Mouse (Mus musculus) heart, embryonic 11.5 days (tissue): Measurements from ENCODE around the gene Xxylt1. TPM values are rescaled to one million over a fixed set of nuclear protein-coding genes. Genes with fewer than 3 reads are reported as not detected.

Source experiments
- ATAC-seq: fragments of 200-750 bp; cut with Nextera tagmentation; replicated peaks from 2 replicates; pipeline ENCODE4 v1.8.0; 2017; ENCODE audit warnings: moderate library complexity; ENCODE audit not compliant: insufficient number of reproducible peaks, low FRiP score, low TSS enrichment
- H3K27ac ChIP-seq: fragments of 300-500 bp; sonication (generic); 2 replicates; pipeline ENCODE4 v1.5.1; 2014; ENCODE audit warnings: mild to moderate bottlenecking, low read depth, low read length
- H3K27me3 ChIP-seq: fragments of 300-500 bp; sonication (generic); 2 replicates; pipeline ENCODE4 v1.6.1; 2014; ENCODE audit warnings: mild to moderate bottlenecking, low read length, mixed read lengths; ENCODE audit not compliant: control insufficient read depth, insufficient read depth
- H3K36me3 ChIP-seq: fragments of 300-500 bp; sonication (generic); 2 replicates; pipeline ENCODE4 v1.6.1; 2014; ENCODE audit warnings: mild to moderate bottlenecking, low read length, moderate library complexity, mixed read lengths; ENCODE audit not compliant: control insufficient read depth, insufficient read depth
- H3K4me1 ChIP-seq: fragments of 300-500 bp; sonication (generic); 2 replicates; pipeline ENCODE4 v1.6.1; 2014; ENCODE audit warnings: low read length; ENCODE audit not compliant: control insufficient read depth, insufficient read depth
- H3K4me2 ChIP-seq: fragments of 300-500 bp; sonication (generic); 2 replicates; pipeline ENCODE4 v1.6.1; 2014; ENCODE audit warnings: mild to moderate bottlenecking, moderate library complexity
- H3K4me3 ChIP-seq: fragments of 300-500 bp; sonication (generic); 2 replicates; pipeline ENCODE4 v1.5.1; 2014; ENCODE audit warnings: low read depth, low read length
- H3K9ac ChIP-seq: fragments of 300-500 bp; sonication (generic); 2 replicates; pipeline ENCODE4 v1.6.1; 2014; ENCODE audit warnings: mild to moderate bottlenecking, low read depth, low read length, moderate library complexity
- H3K9me3 ChIP-seq: fragments of 300-500 bp; sonication (generic); replicated peaks from 2 replicates; pipeline ENCODE4 v1.6.1; 2016; ENCODE audit warnings: low read length; ENCODE audit not compliant: control insufficient read depth
- WGBS: fragments of 180-500 bp; shearing (Covaris S2); extraction: QIAGEN DNeasy Blood & Tissue Kit; methylation state at CpG from one replicate; pipeline ENCODE4 v1.1.7; 2014; ENCODE audit not compliant: insufficient replicate concordance; 5-methylcytosine and 5-hydroxymethylcytosine counted together
- polyA plus RNA-seq: library from polyadenylated mRNA; unstranded; fragments of >200 nt; fragmentation: Nextera tagmentation; extraction: Ambion mirVana; gene quantifications from 2 replicates; pipeline ENCODE4 v1.2.1, GENCODE M21; 2014

The Xxylt1 gene
- polyA plus RNA-seq, 1 experiment from 2014 or later, result 10.3 TPM

GRCm38 (mm10) chr16:30961176-30961575 lies 120.1 kb downstream of the Xxylt1 start:
- Histone ChIP-seq H3K36me3 (no peaks in the 10 kb centered on the region), H3K4me3 (no peak overlapping the region), H3K9ac (no peak overlapping the region), H3K27ac (no peak overlapping the region), H3K9me3 (no peaks in the 10 kb centered on the region), H3K4me2 (no peak overlapping the region), H3K27me3 (no peaks in the 10 kb centered on the region), H3K4me1 (peaks cover 14% of the 10 kb centered on the region)
- WGBS, result 88% methylated on average over 8 of the region's 8 CpGs
- no peak for ATAC-seq

GRCm38 (mm10) chr16:30960266-30960665 lies 121.0 kb downstream of the Xxylt1 start:
- no peaks in the 10 kb centered on the region for H3K36me3 ChIP-seq
- no peaks in the 10 kb centered on the region for H3K27me3 ChIP-seq
- no peak overlapping the region for H3K27ac ChIP-seq
- no peak for ATAC-seq
- no peak overlapping the region for H3K4me2 ChIP-seq
- H3K9me3 ChIP-seq, result no peaks in the 10 kb centered on the region
- H3K4me1 ChIP-seq, result peaks cover 14% of the 10 kb centered on the region
- H3K4me3 ChIP-seq, result no peak overlapping the region
- 90% methylated on average over 4 of the region's 4 CpGs for WGBS
- H3K9ac ChIP-seq, result no peak overlapping the region

DNA sequence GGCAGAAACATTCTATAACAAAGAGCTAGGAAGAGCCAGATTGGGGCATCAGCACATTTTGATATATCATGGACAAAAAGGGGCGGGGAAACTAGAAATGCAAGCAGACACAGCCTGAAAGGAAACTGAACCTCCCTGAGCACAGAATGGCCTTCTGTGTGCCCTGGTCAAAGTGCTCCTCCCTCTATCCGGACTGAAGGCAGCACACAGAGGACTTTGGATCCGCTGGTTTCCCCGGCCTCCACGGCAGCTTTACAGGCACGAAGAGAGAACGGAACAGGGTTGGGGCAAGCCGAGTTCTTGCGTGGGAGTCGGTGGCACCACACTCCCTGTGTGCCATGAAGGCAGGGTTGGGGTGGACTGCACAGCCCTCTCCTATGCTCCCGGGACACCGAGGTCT lies 121.5 kb downstream of the Xxylt1 start:
- WGBS, result 90% methylated on average over 12 of the region's 12 CpGs
- no peak overlapping the region for H3K9ac ChIP-seq

DNA sequence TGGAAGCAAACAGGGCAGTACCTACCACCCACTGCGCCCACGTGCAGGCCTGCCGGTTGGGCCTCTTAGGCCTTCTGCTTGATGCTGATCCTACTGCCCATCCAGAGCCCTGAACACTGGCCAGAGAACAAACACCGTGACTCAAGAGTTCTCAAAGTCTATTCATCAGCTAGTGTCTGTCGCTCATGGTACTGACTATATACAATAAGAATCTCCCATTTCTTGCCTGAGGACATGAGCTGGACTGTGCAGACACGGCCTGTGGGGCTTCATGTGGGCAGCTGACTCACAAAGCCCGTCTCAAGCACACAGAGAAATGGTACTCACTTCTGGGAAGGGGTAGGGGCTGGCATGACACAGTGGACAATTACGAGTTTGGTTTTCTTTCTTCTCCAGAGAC lies 125.1 kb downstream of the Xxylt1 start:
- Histone ChIP-seq H3K9me3 (no peaks in the 10 kb centered on the region), H3K4me2 (no peak overlapping the region), H3K4me1 (no peaks in the 10 kb centered on the region), H3K4me3 (no peak overlapping the region), H3K27ac (no peak overlapping the region), H3K36me3 (no peaks in the 10 kb centered on the region), H3K9ac (no peak overlapping the region), H3K27me3 (no peaks in the 10 kb centered on the region)
- 85% methylated on average over 8 of the region's 8 CpGs for WGBS
- ATAC-seq, result no peak

More for the DNA sequence above, 121.5 kb downstream of the Xxylt1 start:
- Histone ChIP-seq H3K36me3 (no peaks in the 10 kb centered on the region), H3K27me3 (no peaks in the 10 kb centered on the region), H3K9me3 (no peaks in the 10 kb centered on the region), H3K4me3 (no peak overlapping the region), H3K27ac (no peak overlapping the region), H3K4me1 (peaks cover 8% of the 10 kb centered on the region), H3K4me2 (no peak overlapping the region)
- ATAC-seq, result no peak

- H3K9me3 ChIP-seq, result no peaks in the 10 kb centered on the region
- no peaks in the 10 kb centered on the region for H3K4me1 ChIP-seq
- no peak overlapping the region for H3K4me2 ChIP-seq
- H3K36me3 ChIP-seq, result no peaks in the 10 kb centered on the region
- WGBS, result 62% methylated on average over 1 of the region's 1 CpGs
- H3K4me3 ChIP-seq, result no peak overlapping the region
- H3K27me3 ChIP-seq, result no peaks in the 10 kb centered on the region
- no peak overlapping the region for H3K9ac ChIP-seq
- no peak for ATAC-seq
- no peak overlapping the region for H3K27ac ChIP-seq
These were observed 132.6 kb downstream of the Xxylt1 start for GRCm38 (mm10) chr16:30948636-30949035.

DNA sequence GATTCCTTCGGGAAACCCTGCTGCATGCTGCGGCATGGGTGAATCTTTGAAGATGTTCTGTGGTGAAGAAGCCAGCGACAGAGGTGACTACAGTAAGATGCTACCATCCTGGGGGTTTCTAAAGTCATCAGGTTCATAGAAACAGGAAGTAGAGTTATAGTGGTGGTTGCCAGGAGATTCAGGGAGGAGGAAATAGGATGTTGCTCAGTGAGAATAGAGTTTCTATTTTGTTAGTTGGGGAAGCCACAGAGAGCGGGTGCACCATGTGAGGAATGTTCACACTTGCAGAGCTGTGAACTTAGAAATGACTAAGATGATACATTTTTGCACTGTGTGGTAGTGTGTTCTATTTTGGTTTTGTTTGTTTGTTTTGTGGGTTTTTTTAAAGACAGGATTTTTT lies 133.0 kb downstream of the Xxylt1 start:
- H3K4me2 ChIP-seq, result no peak overlapping the region
- no peaks in the 10 kb centered on the region for H3K36me3 ChIP-seq
- no peaks in the 10 kb centered on the region for H3K9me3 ChIP-seq
- no peaks in the 10 kb centered on the region for H3K4me1 ChIP-seq
- H3K4me3 ChIP-seq, result no peak overlapping the region
- WGBS, result 86% methylated on average over 4 of the region's 4 CpGs
- no peaks in the 10 kb centered on the region for H3K27me3 ChIP-seq
- ATAC-seq, result no peak
- no peak overlapping the region for H3K27ac ChIP-seq
- H3K9ac ChIP-seq, result no peak overlapping the region

DNA sequence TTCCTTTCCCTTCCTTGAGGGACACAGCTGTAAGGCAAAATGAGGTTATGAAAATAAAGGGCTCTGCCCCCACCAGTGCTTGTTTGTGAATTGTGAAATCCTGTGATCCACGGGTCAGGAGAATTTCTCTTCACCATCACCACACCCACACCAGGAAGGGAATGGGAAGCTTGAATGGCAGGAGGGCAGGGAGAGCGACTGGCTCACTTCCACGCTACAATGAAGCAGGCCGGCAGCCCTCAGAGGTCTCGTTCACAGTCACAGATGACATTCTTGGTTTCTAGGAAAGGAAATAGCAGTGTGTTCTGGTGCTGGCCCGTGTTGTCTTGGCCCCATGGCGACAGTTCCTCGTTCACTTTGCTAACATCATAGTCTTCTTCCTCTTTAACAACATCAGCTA lies 136.3 kb downstream of the Xxylt1 start:
- no peaks in the 10 kb centered on the region for H3K4me1 ChIP-seq
- H3K4me3 ChIP-seq, result no peak overlapping the region
- no peaks in the 10 kb centered on the region for H3K9me3 ChIP-seq
- no peak for ATAC-seq
- H3K36me3 ChIP-seq, result no peaks in the 10 kb centered on the region
- no peak overlapping the region for H3K9ac ChIP-seq
- H3K4me2 ChIP-seq, result no peak overlapping the region
- WGBS, result 57% methylated on average over 8 of the region's 8 CpGs
- H3K27ac ChIP-seq, result no peak overlapping the region
- no peaks in the 10 kb centered on the region for H3K27me3 ChIP-seq

DNA sequence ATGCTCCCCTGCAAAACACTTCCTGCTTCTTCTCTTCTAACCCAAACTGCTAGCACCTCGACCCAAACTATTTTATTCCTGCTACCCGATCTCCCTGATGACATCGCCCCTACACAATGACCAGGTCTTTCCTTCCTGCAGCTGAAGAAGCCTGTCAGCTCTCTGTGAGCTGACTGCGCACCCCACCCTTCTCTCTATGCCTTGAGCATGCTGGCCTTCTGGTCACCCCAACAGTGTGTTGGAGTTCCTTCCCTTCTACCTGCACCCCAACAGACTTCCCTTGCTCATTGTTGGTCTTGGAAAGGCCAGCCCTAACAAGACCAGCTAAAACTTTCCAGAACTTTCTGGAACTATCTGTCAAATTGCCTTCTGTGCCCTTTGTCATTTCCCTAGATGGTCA lies 137.3 kb downstream of the Xxylt1 start:
- Histone ChIP-seq H3K9ac (no peak overlapping the region), H3K27me3 (no peaks in the 10 kb centered on the region), H3K36me3 (no peaks in the 10 kb centered on the region), H3K9me3 (no peaks in the 10 kb centered on the region), H3K4me3 (no peak overlapping the region), H3K4me1 (no peaks in the 10 kb centered on the region), H3K4me2 (no peak overlapping the region), H3K27ac (no peak overlapping the region)
- no peak for ATAC-seq
- 68% methylated on average over 4 of the region's 4 CpGs for WGBS

DNA sequence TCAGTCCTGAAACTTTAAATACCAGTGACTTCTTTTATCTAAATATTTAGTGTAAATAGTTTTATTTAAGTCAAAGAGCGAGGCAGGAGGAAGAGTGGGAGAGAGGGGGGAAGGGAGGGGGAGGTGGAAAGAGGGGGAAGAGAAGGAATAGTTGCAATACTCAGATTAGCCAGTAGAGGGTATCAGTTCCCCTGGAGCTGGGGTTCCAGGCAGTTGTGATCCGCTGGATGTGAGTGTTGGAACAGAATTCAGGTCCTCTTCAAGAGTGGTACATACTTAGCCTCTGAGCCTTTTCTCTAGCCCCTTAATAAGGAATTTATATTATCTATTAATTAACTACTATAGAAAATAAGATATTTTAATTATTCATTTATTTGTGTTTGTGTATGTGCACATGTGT lies 140.5 kb downstream of the Xxylt1 start:
- Histone ChIP-seq H3K36me3 (no peaks in the 10 kb centered on the region), H3K27ac (no peak overlapping the region), H3K4me2 (no peak overlapping the region), H3K4me3 (no peak overlapping the region), H3K9ac (no peak overlapping the region), H3K9me3 (no peaks in the 10 kb centered on the region), H3K4me1 (no peaks in the 10 kb centered on the region), H3K27me3 (no peaks in the 10 kb centered on the region)
- 79% methylated on average over 2 of the region's 2 CpGs for WGBS
- ATAC-seq, result no peak
